Mouse (Mus musculus): ENCODE measurements around the gene Flot1. TPM values are rescaled to one million over a fixed set of nuclear protein-coding genes. Genes with fewer than 3 reads are reported as not detected.

The Flot1 gene
- 30.9 and 32.5 TPM in 2 replicates for polyA plus RNA-seq (2014; fragmentation: Nextera tagmentation; extraction: Ambion mirVana)

DNA sequence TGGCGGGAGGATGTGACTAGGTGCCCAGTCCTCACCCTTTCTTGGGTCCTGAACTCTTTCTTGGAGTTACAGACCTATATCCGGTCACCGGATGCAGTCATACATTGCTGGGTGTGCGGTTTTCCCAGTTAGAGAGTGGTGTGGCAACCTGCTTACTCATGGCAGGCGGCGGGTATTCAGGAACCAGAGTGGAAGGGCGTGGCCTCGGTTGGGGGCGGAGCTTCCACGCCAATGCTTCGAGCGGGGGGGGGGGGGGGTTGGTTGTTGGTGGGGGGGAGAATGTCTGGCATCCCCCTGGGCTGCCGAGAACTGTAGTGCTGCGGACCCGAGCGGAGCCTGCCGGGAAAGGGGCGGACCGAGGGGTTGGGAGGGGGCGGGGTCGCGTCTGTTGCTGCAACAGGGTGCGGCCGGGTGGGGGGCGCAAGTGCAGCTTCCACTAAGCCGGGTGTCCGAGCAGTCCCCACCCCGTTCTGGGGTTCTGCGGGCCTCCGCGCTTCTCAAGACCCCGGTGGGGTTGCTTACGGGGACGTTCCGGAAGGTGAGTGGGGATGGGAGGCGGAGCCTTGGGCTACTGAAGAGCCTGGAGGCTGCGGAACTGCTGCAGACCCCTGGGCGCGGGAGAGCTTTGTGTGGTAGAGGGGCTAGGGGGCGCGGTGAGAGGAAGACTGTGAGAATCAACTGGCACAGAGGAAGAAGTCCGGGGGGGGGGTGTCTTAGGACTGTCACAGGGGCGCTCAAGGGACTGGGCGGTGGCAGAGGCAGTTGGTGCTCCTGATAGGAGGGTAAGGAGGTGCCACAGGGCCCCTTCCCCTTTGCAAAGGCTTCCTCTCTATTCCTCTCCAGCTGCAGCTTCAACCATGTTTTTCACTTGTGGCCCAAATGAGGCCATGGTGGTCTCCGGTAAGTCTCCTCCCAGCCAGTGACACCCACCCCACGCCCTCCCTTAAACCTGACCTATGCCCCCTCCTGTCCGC, at the start of gene Flot1:
Gene Flot1, plus strand, starts transcription at position 267 of the 974 bp plus-strand sequence.
- no peaks in the 10 kb centered on the region for H3K27me3 ChIP-seq (ENCODE audit: insufficient read depth, low read length)
- H3K27ac ChIP-seq (ENCODE audit: low read depth): peak within 1 kb of the TSS; percentile 82
- no peaks in the 10 kb centered on the region for H3K9me3 ChIP-seq (ENCODE audit: low read depth, low read length)
- under 1% methylated on average over 41 of the region's 47 CpGs for WGBS
- peak within 1 kb of the TSS; percentile 65 for H3K9ac ChIP-seq
- H3K4me3 ChIP-seq (ENCODE audit: low read depth, low read length): peak within 1 kb of the TSS; percentile 61
- H3K4me1 ChIP-seq (ENCODE audit: insufficient read depth): peaks cover 8% of the 10 kb centered on the region
- H3K36me3 ChIP-seq (ENCODE audit: insufficient read depth): peaks cover 26% of the 10 kb centered on the region
- DNase-seq: peak; percentile 94
- H3K4me2 ChIP-seq: peak within 1 kb of the TSS; percentile 98
- TF ChIP-seq CTCF (IDR thresholded peaks at IDR 0.05; ENCODE audit: low read depth): no peak; the same call in 1 of the 2 replicates
- ATAC-seq (ENCODE audit: insufficient read depth): peak; percentile 85

DNA sequence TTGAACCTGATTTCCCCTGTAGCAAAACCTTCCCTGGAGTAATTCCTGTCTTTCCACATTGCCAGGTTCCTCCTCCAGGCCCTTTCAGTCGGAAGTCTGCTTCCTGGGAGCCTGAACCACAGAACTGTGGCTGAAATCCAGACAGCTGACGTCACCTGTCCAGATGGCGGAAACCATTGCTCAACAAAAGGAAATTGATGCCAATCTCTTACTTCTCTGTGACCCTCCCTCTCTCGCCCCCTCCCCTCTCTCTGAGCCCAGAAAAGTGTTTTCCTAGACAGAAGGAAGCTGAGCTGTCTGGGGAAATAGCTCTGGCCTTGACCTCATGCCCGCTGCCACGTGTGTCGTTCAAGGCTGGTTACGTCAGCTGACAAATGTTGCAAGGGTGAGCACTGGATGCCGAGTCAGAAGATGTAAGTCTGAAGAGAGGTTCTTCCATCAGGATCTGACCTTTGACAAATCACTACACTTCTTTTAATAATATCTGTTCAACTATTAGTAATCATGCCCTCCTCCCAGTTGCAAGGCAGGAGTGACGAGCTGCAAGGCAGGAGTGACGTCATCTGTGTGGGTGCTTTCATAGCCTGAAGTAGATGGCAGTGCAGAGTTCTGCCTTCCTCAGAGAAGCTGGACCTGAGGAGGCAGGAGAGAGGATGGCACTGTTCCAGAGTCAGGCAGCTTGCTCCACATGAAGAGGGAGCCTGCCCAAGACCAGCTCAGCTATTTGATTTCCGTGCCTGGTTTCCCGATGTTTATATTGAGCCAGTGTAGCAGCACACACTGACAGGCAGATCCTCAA, 46.0 kb upstream of the Flot1 start:
- no peak overlapping the region for H3K9ac ChIP-seq
- 12% methylated on average over 13 of the region's 13 CpGs for WGBS
- H3K27ac ChIP-seq (ENCODE audit: low read depth): peak overlapping the region; percentile 82
- H3K4me2 ChIP-seq: peak overlapping the region; percentile 38
- no peak for TF ChIP-seq CTCF (IDR thresholded peaks at IDR 0.05; ENCODE audit: low read depth)
- no peaks in the 10 kb centered on the region for H3K9me3 ChIP-seq (ENCODE audit: low read depth, low read length)
- ATAC-seq (ENCODE audit: insufficient read depth) (peak; percentile 65), DNase-seq (peak; percentile 85)
- peaks cover 22% of the 10 kb centered on the region for H3K4me1 ChIP-seq (ENCODE audit: insufficient read depth)
- H3K4me3 ChIP-seq (ENCODE audit: low read depth, low read length): no peak overlapping the region
- H3K27me3 ChIP-seq (ENCODE audit: insufficient read depth, low read length): no peaks in the 10 kb centered on the region
- H3K36me3 ChIP-seq (ENCODE audit: insufficient read depth): no peaks in the 10 kb centered on the region

DNA sequence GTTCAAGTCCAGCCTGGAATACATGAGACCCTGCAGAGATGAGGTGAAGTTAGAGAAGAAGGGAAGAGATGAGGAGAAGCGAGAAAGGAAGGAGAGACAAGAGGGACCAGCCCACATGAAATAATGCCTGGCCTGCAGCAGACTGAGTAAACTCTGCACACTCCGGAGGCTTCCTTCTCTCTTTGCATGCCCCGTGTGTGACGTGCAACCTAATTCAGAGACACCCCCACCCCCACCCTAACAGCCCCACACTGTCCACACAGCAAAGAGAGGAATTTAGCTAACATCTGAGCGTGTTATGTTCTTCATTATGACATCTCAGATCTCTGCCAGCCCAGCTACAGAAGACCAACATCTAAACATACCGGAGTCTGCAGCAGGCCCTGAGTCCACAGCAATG, 44.1 kb upstream of the Flot1 start:
- Histone ChIP-seq H3K9ac (no peak overlapping the region), H3K36me3 (ENCODE audit: insufficient read depth) (no peaks in the 10 kb centered on the region), H3K4me3 (ENCODE audit: low read depth, low read length) (no peak overlapping the region), H3K4me1 (ENCODE audit: insufficient read depth) (peaks cover 22% of the 10 kb centered on the region), H3K27me3 (ENCODE audit: insufficient read depth, low read length) (no peaks in the 10 kb centered on the region), H3K27ac (ENCODE audit: low read depth) (peak overlapping the region; percentile 54), H3K4me2 (no peak overlapping the region), H3K9me3 (ENCODE audit: low read depth, low read length) (no peaks in the 10 kb centered on the region)
- no peak for TF ChIP-seq CTCF (IDR thresholded peaks at IDR 0.05; ENCODE audit: low read depth)
- peak; percentile 34 for DNase-seq
- peak; percentile 45; the same call in 1 of the 2 replicates for ATAC-seq (ENCODE audit: insufficient read depth)
- WGBS: 31% methylated on average over 6 of the region's 6 CpGs

DNA sequence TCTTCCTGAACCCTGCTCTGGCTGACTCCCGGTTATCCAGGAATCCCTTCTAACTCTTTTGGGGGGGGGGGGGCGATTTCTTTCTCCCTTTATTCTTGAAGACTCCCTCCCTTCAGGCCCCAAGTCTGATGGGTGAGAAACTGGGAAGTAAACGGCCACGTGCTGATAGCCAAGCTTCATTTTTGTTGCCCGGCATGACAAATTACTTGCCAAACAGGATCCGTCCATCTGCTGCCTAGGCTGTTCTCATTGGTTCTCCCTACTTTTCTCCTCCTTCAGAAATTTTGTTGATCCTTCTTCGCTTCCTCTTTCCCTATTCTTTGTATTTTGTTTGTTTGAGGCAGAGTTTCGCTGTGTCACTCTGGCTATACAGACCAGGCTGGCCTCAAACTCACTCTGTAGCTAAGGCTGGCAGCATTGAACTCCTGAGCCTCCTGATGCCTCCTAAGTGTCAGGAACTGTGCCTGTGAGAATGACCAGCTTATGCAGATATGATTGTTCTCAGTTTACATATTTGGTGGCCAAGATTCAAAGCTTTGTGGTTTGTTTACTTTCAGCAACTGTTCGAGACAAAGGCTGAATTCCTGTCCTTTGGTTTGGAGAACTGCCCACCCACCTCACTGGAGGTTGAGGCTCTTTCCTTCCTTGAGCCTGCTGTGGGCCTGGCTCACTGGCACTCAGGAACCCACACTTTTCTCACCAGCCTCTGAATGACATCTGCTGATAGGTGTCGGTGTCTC, 43.4 kb upstream of the Flot1 start:
- ATAC-seq (ENCODE audit: insufficient read depth) (no peak), DNase-seq (peak; percentile 66)
- Histone ChIP-seq H3K36me3 (ENCODE audit: insufficient read depth) (no peaks in the 10 kb centered on the region), H3K27me3 (ENCODE audit: insufficient read depth, low read length) (no peaks in the 10 kb centered on the region), H3K27ac (ENCODE audit: low read depth) (peak overlapping the region; percentile 54), H3K4me3 (ENCODE audit: low read depth, low read length) (no peak overlapping the region), H3K4me1 (ENCODE audit: insufficient read depth) (peaks cover 22% of the 10 kb centered on the region), H3K4me2 (no peak overlapping the region), H3K9me3 (ENCODE audit: low read depth, low read length) (no peaks in the 10 kb centered on the region), H3K9ac (no peak overlapping the region)
- no peak for TF ChIP-seq CTCF (IDR thresholded peaks at IDR 0.05; ENCODE audit: low read depth)
- 41% methylated on average over 10 of the region's 10 CpGs for WGBS

DNA sequence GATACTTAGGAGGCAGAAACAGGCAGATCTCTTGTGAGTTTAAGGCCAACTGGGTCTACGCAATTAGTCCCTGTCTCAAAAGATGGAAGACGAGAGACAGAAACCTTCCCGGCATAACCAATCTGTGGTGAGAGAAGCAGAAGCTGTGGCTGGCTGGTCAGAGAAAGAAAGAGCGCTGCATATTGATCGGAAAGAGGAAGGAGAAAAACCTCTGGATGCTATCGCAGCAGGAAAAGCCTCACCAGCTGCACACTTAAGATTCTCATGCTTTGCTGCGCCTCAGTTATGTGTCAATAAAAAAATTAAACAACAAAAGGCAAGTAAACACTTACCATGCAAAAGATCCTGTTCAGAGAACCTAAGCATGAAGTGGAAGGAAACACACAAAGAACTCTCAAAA, 42.7 kb upstream of the Flot1 start:
- whole genome bisulfite sequencing: 92% methylated on average over 7 of the region's 7 CpGs
- H3K9ac ChIP-seq: no peak overlapping the region
- H3K4me2 ChIP-seq: no peak overlapping the region
- H3K9me3 ChIP-seq (ENCODE audit: low read depth, low read length): no peaks in the 10 kb centered on the region
- H3K36me3 ChIP-seq (ENCODE audit: insufficient read depth): no peaks in the 10 kb centered on the region
- TF ChIP-seq CTCF (IDR thresholded peaks at IDR 0.05; ENCODE audit: low read depth): no peak
- no peaks in the 10 kb centered on the region for H3K27me3 ChIP-seq (ENCODE audit: insufficient read depth, low read length)
- ATAC-seq (ENCODE audit: insufficient read depth) (no peak), DNase-seq (no peak)
- H3K4me3 ChIP-seq (ENCODE audit: low read depth, low read length): no peak overlapping the region
- H3K4me1 ChIP-seq (ENCODE audit: insufficient read depth): peaks cover 22% of the 10 kb centered on the region
- H3K27ac ChIP-seq (ENCODE audit: low read depth): peak overlapping the region; percentile 54

DNA sequence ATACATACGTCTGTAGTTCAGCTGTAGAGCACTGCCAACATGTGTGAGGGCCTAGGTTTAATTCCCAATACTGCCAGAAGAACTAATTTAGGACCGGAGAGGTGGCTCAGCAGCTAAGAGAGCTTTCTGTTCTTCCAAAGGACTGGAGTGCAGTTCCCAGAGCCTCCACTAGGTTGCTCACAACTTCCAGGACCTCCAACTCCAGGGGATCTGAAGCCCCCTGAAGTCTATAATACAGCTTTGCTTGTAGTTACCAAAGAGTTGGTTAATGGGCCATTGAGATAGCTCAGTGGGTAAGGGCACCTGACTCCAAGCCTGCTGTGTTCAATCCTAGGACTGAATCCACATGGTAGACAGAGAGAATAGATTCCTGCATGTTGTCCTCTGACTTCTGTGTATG, 40.6 kb upstream of the Flot1 start:
- peak; percentile 46 for DNase-seq
- peaks cover 10% of the 10 kb centered on the region for H3K4me1 ChIP-seq (ENCODE audit: insufficient read depth)

More for the DNA sequence above, 40.6 kb upstream of the Flot1 start:
- peak; percentile 40 for TF ChIP-seq CTCF (IDR thresholded peaks at IDR 0.05; ENCODE audit: low read depth)
- WGBS: 63% methylated on average over 2 of the region's 2 CpGs
- ATAC-seq (ENCODE audit: insufficient read depth): no peak
- Histone ChIP-seq H3K27ac (ENCODE audit: low read depth) (no peak overlapping the region), H3K9me3 (ENCODE audit: low read depth, low read length) (no peaks in the 10 kb centered on the region), H3K4me2 (no peak overlapping the region), H3K9ac (no peak overlapping the region), H3K36me3 (ENCODE audit: insufficient read depth) (no peaks in the 10 kb centered on the region), H3K4me3 (ENCODE audit: low read depth, low read length) (no peak overlapping the region), H3K27me3 (ENCODE audit: insufficient read depth, low read length) (no peaks in the 10 kb centered on the region)

Data from lung, embryonic 14.5 days (tissue).